Mouse (Mus musculus) retina, adult 2 months (tissue): ENCODE measurements at regions not wholly inside any gene's neighbourhood (a gene's known extent, or its start where the extent isn't known, plus 50 kb on each side); places are given as distances from the start of the nearest gene placed in this dataset.
"Not testable (repeated sequence)": the region's sequence is repeated elsewhere in the genome, so short reads cannot be mapped to it uniquely, and the experiment has no call there.

Experiments
- DNase-seq: peaks from one replicate; pipeline ENCODE4 v3.0.0-alpha.2; 2012; ENCODE audit warnings: low read depth, low spot score

DNA sequence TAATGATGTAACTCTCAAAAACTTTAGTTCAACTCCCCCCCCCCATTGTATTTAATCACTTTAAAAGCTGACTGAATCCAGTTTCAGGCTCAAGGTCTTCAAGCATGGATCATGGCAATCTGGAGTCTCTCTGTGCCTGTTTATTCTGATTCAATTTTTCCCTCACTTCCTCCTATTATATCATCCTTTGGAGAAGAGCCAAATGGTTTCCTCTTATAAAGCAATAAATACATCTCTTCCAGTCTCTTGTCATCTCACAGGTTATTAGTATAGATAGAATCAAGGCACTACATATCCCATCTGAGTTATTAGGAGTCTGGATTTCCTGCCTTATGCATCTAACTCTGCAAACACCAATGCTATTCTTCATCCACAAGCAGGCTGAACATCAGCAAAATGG lies 530.2 kb upstream of the Pdcd1 start:
- no peak for DNase-seq

DNA sequence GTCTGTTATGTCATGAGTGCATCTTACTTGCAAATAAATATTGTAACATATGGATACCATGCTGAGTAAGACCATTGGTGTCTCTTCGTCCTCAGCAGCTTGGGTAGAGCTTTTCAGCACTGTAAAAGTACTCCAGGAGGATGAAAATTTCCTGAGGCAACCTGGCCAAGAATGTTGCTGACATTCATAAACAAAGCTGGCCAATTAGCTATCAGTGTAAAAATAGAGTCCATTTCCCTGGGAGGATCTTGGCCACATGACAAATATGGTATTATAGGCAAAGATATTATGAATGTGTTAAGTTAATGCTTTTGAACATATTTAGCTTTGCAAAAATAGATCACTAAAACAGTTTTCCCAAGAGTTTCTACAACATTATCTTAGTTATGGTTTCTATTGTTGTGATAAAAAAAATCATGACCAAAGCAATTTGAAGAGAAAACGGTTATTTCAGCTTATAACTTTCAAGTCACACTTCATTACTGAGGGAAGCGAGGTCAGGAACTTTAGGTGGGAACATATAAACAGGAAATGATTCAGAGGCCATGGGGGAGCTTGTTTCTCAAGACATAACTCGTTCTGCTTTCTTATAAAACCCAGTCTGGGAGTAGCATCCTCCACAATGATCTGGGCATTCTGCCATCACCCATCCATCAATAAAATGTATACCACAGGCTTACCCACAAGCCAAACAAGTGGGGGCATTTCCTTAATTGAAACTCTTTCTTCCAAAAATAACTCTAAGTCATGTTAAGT lies 529.5 kb upstream of the Pdcd1 start:
- no peak for DNase-seq

DNA sequence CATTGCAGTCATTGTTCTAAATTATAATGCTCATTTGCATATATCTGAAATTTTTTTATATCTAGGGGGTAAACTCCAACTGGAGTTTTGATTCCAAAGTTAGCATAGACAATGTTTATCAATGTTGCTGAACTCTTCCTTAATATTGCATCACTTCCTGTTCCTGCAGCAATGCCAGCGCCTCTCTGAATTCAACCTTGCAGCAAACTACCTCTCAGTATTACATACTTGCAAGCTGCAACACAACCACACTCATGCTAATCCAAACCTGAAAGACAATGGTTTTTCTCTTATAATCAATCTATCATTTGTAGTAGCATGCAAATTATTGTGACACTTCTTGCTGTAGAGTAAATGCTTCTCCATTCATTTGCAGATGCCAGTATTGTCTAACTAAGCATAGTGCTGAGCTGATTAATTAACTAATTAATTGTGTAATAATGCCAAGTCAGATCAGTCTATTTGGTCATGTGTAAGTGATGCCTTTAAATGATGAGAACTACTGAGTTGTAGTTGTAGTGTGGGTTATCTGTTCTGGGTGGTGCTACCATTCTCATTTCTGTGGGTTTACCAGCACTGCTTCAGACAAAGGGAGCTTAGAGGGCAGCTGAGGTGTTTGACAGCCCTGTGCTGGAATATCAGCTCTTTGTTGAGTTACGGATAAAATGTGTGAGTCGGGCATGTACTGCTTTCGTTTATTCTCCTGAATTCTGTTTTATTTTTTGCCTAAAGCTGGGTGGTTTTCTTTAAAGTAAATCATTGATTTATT lies 480.6 kb upstream of the Pdcd1 start:
- no peak for DNase-seq

DNA sequence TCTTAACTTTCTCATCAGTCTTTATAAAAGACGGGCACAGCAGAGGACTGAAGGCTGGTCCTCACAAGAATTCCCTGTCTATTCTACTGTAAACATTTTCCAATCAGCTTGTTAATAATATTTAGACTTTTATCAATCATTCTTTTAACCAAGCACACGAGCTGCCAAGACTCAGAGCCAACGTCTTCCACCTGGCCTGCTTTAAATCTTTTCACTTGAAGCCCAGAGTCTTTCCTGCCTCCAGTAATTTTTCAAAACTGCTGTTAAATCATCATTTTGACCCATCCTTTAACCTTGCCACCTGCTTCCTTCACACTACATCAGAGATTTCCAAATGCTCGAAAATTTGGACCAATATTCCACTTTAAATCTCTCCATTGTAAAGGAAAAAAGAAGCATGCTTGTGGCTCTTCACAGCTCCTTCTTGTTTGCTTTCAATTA lies 451.7 kb upstream of the Pdcd1 start:
- no peak for DNase-seq

DNA sequence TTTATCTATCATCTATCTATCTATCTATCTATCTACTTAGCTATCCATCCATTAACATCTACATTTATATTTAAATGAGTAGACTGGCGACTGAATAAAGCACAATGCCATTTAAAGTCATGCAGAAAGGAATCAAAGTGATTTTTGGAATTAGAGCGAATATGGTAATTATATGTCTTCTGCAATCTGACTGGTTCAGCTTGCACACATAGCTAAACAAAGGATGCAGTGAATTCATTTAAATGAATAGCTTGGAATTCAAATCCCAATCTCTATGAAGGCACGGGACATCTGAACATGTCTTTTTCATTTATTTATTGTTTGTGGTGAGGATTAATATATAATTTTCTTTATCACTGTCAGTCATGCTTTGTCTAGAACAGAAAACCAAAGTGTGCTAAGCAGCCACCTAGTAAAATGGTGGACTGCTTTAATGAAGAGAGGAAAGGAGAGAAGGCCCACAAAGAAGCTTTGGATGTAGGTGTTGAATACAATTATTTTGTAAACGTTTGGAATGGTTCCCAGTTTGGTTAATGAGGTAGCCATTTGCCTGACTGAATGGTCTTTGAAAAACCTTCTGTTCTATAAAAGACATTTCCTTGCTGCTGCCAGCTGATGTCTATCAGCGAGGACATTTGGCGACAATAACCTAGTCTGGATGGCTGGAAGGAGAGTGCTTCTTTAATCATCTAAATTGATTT lies 451.2 kb upstream of the Pdcd1 start:
- DNase-seq, result no peak

DNA sequence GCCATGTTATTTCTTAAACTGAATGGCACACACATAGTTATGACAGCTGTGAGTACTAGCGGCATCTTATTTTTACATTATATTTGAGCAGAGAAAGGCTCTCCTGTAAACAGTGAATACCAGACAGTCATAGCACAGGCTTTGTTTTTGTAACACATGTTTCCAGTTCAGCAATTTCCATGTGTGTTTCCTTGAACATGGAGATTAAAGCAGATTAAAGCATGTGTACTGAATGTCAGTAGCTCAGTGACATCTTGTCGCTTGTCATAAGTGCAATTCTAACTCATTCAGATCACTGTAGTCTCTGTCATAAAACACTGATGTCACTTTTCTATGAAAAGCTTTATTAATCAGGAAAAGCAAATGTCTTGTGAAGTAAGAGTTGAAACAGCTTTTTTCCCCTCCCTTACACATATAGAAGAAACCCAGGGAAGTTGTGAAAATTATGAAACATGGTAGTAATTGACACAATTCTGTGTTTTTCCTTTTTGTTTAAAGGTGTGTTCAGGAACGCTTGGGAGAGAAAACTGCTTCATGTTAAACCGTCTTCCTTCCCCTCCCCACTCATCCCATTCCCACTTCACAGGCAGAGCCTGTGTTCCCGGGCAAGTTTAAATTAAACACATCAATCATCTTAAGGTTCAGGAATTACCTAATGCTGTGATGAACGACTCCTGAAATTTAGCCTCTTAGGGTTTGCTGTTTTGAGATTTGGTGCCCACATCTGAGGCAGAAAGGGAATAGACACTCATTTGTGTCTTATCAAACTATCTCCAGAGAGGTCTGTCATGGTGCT lies 449.9 kb upstream of the Pdcd1 start:
- DNase-seq, result no peak

DNA sequence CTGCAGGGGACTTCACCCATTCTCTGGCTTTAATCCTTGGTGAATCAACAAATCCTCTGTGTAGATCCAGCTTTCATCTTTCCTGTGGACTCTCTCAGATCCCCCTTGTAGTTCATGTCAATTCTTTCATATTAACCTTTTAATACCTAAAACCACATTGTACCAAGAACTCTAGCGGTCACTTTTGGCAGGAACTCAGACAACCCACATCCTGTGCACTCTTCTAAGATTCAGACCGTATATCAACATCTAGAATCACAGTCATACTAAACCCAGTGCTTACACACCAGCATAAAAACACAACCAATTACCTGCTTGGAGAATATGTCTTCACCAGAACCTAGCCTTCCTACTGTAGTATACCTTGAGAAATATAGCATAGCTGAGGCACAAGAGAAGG lies 444.6 kb upstream of the Pdcd1 start:
- no peak for DNase-seq

DNA sequence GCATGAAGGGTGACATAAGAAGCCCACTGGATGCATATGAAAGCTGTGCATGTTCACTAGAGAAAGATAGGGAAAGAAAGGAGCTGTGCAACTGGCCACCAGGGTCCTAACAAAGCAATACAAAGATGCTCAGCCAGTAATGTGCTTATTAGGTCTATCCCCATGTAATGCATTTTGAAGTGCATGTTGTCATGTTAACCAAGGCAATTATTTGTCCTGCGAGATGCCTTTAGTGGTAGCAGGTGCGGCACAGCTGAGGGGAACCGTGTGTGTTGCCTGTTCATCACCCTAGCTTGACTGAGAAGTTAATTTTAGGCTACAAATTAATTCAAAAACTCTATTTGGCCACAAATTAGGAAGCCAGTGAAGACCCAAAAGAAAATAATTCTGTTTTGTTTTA lies 444.0 kb upstream of the Pdcd1 start:
- no peak for DNase-seq

DNA sequence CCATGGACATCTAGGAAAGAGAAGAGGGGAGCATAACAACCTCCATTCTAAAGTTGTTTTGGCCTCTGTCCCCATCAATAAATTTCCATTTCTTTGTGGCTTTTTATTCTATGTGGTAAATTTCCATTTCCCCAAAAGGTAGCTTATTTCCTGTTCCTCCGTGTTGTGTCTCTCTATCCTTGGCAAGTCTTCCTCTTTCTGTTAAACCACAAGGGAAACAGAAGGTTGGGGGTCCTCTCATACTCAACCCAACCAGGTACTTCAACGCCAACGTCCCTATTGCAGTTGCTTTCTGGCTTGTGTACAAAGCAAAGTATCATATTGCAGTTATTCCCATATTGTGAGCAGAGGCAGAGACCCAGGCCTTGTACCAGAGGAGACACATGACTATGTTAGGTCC lies 434.7 kb upstream of the Pdcd1 start:
- no peak for DNase-seq

DNA sequence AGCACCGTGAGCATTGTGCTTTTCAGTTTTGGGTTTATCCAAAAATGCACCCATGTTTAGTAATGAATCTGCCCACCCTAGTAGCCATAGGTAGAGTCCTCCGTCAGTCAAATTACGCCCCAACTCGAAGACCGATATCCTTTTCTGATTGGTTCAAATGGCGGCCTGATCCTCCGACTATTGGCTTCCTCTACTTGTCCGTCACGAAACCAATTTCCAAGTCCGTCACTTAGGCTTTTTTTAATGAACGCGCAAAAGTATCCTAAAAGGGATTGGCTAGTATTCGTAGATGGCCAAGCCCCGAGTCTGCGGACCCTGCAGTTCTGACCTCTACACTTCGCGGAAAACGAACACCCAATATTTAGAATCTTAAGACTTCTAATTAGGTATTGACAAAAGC lies 417.5 kb upstream of the Pdcd1 start:
- not testable (repeated sequence) for DNase-seq

DNA sequence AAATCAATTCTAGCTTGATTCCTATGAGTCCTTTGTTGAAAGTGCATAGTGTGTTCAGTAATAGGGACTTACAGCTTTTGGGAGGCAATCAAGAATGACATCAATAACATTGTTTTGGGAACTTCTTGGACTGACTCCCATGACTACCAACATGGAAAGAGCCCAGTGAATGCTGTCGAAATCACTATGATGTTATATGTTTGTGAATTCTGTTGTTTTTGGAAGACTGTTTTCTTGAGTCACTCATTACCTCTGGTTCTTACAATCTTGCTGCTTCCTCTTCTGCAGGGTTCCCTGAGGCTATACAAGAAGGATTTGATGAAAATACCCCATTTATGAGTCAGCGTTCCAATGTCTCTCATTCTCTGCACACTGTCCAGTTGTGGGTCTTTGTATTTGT lies 371.4 kb upstream of the Pdcd1 start:
- no peak for DNase-seq

DNA sequence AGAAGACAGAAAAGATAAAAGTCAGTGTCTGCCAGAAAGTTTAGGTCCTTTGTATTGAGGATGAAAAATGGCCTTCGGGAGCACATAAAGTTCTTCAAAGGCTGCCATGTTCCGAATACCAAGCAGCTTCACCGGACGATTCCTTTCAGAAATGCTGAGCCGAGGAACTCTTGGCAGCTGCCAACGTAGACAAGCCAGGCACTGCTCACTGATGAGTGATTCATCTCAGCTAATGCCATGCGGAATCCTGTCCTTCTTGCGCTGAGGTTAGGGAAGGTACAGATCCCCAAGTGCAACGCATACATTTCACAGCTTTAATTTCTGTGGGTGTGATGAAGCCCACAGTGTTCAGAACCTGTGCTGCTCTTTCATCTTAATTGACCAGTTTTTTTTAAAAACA lies 360.7 kb upstream of the Pdcd1 start:
- no peak for DNase-seq

DNA sequence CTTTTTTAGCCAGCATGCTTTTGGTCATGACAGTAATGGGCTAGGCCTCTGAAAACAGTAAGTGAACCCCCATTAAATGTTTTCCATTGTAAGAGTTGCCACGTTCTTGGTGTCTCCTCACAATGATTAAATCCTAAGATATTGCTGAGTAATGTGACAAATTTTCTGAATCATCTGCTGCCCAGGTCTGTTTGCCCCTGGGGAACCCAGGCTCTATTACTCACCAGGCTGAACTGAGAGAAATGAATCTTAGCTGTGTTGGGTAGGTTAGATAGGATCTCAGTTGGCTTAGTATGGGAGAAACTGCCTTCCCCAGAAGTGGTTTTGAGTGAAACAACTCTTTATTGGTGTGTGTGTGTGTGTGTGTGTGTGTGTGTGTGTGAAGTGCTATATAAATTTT lies 314.3 kb upstream of the Pdcd1 start:
- DNase-seq, result no peak

DNA sequence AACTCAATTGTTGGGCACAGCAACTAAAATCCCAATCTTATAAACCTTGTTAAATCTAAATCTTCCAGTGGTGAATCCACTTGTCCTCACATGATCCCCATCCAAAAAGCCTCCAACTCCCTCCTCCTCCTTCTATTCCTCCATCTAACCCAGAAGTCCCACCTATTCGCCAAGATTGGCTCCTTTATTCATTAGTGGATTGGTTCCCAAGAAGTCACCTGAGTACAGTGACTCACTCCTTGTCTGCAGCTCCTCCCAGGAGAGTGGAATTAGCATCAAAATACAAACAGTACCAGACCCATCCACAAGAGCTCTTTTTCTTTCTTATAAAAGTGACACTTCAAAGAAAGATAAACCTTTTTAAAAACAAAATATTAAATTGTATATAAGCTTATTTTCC lies 304.6 kb upstream of the Pdcd1 start:
- DNase-seq, result no peak

DNA sequence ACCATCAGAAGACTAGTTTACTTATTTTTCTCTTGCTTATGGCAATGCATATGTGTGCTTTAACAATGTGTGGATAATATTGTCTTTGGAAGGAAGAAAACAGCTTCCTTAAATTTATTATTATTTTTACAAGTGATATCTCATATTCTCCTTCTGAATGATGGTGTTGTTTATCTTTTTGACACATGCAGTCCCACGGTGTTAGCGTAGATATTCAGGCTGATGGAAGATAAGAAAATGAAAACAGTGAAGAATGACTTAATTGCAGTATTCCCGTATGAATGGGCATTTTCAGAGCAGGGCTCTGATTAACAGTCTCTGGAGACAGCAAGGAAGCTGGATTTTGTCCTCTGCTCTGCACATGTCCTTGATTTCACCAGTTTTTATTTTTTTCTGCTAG lies 303.5 kb upstream of the Pdcd1 start:
- DNase-seq, result no peak

DNA sequence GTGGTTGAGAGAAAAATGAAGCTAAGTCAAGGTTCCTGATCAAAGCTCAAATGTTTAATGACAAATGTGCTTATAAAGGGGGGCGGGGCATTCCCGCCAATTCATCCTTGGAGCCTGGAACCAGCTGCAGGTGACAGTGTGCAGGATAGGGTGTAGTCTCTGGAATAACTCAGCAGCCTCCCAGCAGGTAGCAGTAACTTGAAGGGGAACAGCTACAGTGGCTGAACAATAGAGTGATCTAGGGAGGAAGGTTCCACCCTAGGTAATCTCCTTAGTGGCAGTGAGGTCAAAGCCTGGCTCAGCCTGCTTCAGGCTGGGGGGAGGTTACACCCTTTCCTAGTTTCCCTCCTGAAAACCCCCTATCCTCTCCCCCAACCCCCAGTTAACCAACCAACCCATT lies 290.2 kb upstream of the Pdcd1 start:
- no peak for DNase-seq

DNA sequence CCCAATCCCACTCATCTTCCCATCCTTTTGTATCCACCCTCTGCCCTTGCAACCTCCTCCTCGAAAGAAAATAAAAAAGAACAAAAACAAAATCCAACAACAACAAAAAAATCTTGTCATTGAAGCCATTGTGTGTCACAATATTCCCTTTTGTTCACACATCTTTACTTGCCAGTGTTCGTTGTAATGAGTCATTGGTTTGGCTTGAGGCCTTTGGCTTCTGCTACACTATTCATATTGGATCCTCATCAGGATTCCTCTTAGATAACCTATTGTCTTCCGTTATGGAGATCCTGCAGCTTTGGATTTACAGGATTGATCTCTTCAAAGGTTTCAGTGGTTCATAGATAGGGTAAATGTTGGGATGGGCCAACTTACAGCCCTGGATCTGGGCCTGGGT lies 288.9 kb upstream of the Pdcd1 start:
- DNase-seq, result no peak

DNA sequence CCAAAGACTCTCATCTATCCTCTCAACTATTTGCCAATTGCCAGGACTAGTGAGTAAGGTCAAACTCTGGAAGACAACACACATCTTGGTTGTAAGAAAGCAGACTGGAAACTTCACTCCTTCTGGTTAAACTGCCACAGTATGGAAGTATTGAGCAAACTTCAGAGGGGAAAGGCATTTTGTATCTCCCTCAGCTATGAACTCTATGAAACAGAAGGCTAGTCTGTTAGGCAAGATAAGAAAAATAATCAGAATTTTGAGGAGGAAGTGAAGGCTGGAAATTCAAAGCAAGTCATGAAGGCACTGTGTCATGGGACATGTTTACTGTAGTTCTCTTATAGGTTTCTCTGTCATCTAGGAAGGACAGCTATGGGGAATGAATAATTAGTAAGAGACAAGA lies 265.7 kb upstream of the Pdcd1 start:
- DNase-seq, result no peak

DNA sequence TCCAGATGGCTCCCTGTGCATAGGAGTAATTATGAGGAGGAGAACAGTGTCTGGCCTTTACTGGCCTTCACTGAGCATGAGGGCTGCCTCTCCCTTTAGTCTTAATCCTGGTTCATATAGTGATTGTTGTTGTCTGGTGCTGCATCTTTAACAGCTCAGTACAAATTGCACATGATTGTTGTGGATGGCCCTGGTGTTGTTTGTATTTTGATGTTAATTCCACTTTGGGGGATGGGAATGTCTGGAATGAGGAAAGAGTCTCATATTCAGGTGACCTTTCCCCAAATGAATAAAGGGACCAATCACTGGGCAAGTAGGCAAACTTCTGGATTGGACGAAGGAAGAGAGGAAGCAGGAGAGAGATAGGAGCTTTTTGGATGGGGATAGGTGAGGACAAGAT lies 246.0 kb upstream of the Pdcd1 start:
- no peak for DNase-seq

DNA sequence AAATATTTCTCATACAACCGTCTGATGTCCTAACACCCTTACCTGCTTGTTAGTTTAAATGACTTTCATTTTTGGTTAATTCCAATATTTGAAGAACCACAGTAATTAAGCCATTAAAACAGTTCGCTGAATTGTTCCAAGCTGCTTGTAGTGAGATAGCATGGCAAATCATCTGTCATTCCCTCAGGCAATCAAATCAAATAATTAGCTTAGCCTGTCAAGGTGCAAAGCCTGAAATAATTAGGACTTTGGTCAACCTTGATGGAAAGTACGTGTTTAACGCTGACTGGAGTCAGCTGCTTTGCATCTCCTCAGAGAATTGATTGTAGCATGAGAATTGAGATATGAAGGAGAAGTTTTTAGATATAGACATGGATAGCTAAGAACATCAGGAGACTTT lies 220.2 kb upstream of the Pdcd1 start:
- DNase-seq, result no peak

DNA sequence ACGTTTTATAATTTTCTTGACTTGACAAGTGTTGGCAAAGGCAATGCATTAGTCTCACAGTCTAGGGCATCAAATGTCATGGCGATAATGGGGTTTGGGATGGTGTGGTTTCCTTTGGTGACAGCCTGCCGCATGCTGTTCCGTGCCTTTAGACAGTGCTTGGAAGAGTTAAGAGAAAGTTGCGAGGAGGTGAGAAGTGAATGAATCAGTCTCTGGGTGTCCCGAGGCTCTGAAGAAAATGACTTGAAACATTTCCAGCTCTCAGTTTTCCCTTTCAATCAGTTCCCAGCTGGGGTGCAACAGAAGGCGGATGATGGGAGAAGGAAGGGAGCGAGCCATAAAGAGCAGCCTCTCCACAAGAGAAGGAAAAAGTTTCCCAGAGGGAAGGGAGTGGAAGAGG lies 211.0 kb upstream of the Pdcd1 start:
- DNase-seq, result no peak

DNA sequence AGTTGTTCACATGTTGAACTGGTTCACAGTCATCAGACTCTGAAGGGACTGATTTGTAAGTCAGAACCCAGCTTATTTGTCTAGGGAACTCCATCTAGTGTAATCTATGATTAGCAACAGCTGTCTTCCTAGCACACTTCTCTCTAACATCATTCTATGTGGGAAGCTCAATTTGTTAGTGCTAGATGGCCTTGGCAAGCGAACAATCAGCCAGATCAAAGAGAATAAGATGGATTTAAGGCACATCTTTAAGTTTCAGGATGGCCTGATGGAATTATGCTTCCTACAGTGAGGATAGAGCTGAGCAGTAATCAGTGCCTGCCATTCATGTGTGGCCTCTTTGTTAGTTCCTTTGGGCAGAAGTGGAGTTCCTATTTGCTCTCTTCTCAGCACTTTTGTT lies 183.1 kb upstream of the Pdcd1 start:
- no peak for DNase-seq
